Mouse (Mus musculus) ES-E14 (cell line): ENCODE data around the gene Mst1r.

ENCODE experiments used
- CHD2 ChIP-seq: IDR thresholded peaks from 2 replicates; pipeline ENCODE4 v1.6.1; 2014; ENCODE audit warnings: mild to moderate bottlenecking, low read depth, low read length, inconsistent platforms
- MAFK ChIP-seq: IDR thresholded peaks from 2 replicates; pipeline ENCODE4 v1.6.1; 2014; ENCODE audit warnings: mild to moderate bottlenecking, low read depth, low read length, inconsistent platforms; ENCODE audit not compliant: insufficient read depth
- ZC3H11A ChIP-seq: IDR thresholded peaks from 2 replicates; pipeline ENCODE4 v1.6.1; 2012; ENCODE audit warnings: low read depth, mild to moderate bottlenecking, inconsistent platforms, low read length, borderline replicate concordance
- ZNF384 ChIP-seq: IDR thresholded peaks from 2 replicates; pipeline ENCODE4 v1.6.1; 2012; ENCODE audit warnings: low read depth, low read length, inconsistent platforms

GRCm38 (mm10) chr9:107864493-107864892 is 42.2 kb upstream of the Mst1r start:
- TF ChIP-seq ZNF384 (no peak), ZC3H11A (no peak), CHD2 (no peak), MAFK (no peak)
